Mouse (Mus musculus) cortical plate, adult 2 months (tissue): Measurements from ENCODE around the gene Usp46.

Experiments used
- CTCF ChIP-seq: fragments of 200-500 bp; IDR thresholded peaks from 2 replicates; pipeline ENCODE4 v1.5.1; 2011; ENCODE audit warnings: mild to moderate bottlenecking, control low read depth, low read length; ENCODE audit not compliant: insufficient read depth; ENCODE audit errors: extremely low read depth
- POLR2A ChIP-seq: fragments of 200-500 bp; IDR thresholded peaks from 2 replicates; pipeline ENCODE4 v1.6.1; 2011; ENCODE audit warnings: mild to moderate bottlenecking, low read length, control low read depth; ENCODE audit not compliant: insufficient read depth; ENCODE audit errors: extremely low read depth

- TF ChIP-seq POLR2A = no peak
- no peak for TF ChIP-seq CTCF
Observed at GRCm38 (mm10) chr5:74096060-74096459, 27.8 kb upstream of the Usp46 start.
